Comparison of ENCODE assay signal across 10 mouse cellular contexts in the genomic region with DNA sequence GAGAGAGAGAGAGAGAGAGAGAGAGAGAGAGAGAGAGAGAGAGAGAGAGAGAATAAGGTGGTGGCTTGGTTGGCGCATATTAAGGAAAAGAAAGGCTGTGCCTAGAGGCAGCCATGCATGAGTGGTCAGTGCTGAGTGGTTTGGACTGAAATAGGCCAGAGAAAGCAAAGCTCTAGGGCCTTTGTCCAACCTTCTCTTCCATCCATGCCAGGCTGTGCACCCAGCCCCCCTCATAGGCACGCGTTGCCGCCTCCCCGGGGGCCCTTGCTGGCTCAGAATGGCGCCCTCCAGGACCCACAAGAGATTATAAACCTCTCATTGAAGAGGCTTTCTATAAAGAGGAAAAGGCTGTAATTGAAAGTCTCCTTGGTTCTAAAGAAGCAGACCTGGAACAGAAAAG. TPM values are rescaled to one million over a fixed set of nuclear protein-coding genes. Genes with fewer than 3 reads are reported as not detected.
A peak's percentile ranks its signal among the peaks of the same experiment; 100 is the strongest.
DNase-seq lines count a peak whose midpoint lies in the region; ATAC-seq and TF ChIP-seq lines count a peak whose summit lies in the region.
"Had no signal": no experiment of that assay in that cellular context is flagged by ENCODE, and none has a peak within 500 bp of the region (broad histone marks: within the 10 kb centered on the region; RNA-seq: fewer than 3 reads in every experiment).

No protein-coding gene starts in this region.

- peak; percentile 66 for DNase-seq in brain, embryonic 14.5 days (ENCODE audit: low read depth)
- DNase-seq in cerebellum, adult 8-10 months, result peak; percentile 63
- DNase-seq in kidney, postnatal 36 days, result peak; percentile 69 to 73
- DNase-seq in gastrocnemius, adult 2 months, result no peak
- DNase-seq in frontal cortex, postnatal 25 days (ENCODE audit: low spot score in 2 of 2), result no peak
- no peak for DNase-seq in right cerebral cortex, adult 2 months (ENCODE audit: low spot score in 2 of 2)
- DNase-seq: layer of hippocampus, postnatal 36 days; right cerebral cortex, postnatal 14 days had no signal

- no peak overlapping the region for H3K4me3 ChIP-seq in hindbrain, embryonic 15.5 days
- no peak overlapping the region for H3K4me3 ChIP-seq in gastrocnemius, adult 2 months

- no peak for ATAC-seq in hindbrain, embryonic 15.5 days (ENCODE audit: low FRiP score, low read depth)
- ATAC-seq: activated CD4-positive, CD25-positive, alpha-beta regulatory T cell, adult 4 months had no signal

- no peak for TF ChIP-seq POLR2A in brain, embryonic 14.5 days (IDR thresholded peaks at IDR 0.05; ENCODE audit: borderline replicate concordance, extremely low read depth, insufficient read depth, insufficient read length, poor library complexity, severe bottlenecking)

- H3K4me1 ChIP-seq in hindbrain, embryonic 15.5 days (replicated peaks), result peaks cover 44% of the 10 kb centered on the region

- no peak overlapping the region for H3K9ac ChIP-seq in hindbrain, embryonic 15.5 days

- intact Hi-C loops in gastrocnemius, adult 2 months (cut with DNase I), result no loop called here

- no peaks in the 10 kb centered on the region for H3K27me3 ChIP-seq in hindbrain, embryonic 15.5 days

- TF ChIP-seq CTCF in brain, embryonic 14.5 days (IDR thresholded peaks at IDR 0.05; ENCODE audit: borderline replicate concordance, extremely low read depth, insufficient read depth, insufficient read length), result no peak
- no peak for TF ChIP-seq CTCF in gastrocnemius, adult 2 months (IDR thresholded peaks at IDR 0.05)

- H3K9me3 ChIP-seq in hindbrain, embryonic 15.5 days, result no peaks in the 10 kb centered on the region

- peak overlapping the region; percentile 70 for H3K27ac ChIP-seq in hindbrain, embryonic 15.5 days (replicated peaks)
- H3K27ac ChIP-seq in gastrocnemius, adult 2 months, result no peak overlapping the region

- no peak overlapping the region for H3K4me2 ChIP-seq in hindbrain, embryonic 15.5 days

- WGBS in hindbrain, embryonic 15.5 days, result 59% methylated on average over 6 of the region's 6 CpGs

- peaks cover 8% of the 10 kb centered on the region; the same call in 1 of the 2 replicates for H3K36me3 ChIP-seq in hindbrain, embryonic 15.5 days

RNA-seq across cellular contexts. Expression of gene Rap1gap, which starts 3.0 kb away (rescaled TPM):
- 83.0 and 109 TPM in 2 replicates for polyA plus RNA-seq in brain, embryonic 14.5 days (2012; rRNA removed)
- polyA plus RNA-seq in hindbrain, embryonic 15.5 days (2015; fragmentation: Nextera tagmentation; extraction: Ambion mirVana), result 93.2 and 99.6 TPM in 2 replicates
- 1 to 10 TPM; 4.4 to 8.6 TPM for total RNA-seq in gastrocnemius, adult 2 months (2021)

Comparison
In these comparisons a context has a peak if more than half of its experiments do, and no peak if none do; other contexts are left out.
1. DNase-seq: peak in brain, embryonic 14.5 days (single experiment), cerebellum, adult 8-10 months (single experiment) and kidney, postnatal 36 days (2 of 2); none in gastrocnemius, adult 2 months (single experiment), frontal cortex, postnatal 25 days (0 of 2) and right cerebral cortex, adult 2 months (0 of 2).